Mouse (Mus musculus) stomach, postnatal 0 days (tissue): Measurements from ENCODE around the gene Nfib. TPM values are rescaled to one million over a fixed set of nuclear protein-coding genes. Genes with fewer than 3 reads are reported as not detected.

Experiments
- ATAC-seq: fragments of 200-750 bp; cut with Nextera tagmentation; 2 replicates; pipeline ENCODE4 v1.8.0; 2017; ENCODE audit not compliant: low FRiP score, low TSS enrichment
- DNase-seq: peaks from one replicate; pipeline ENCODE4 v3.0.0-alpha.2; 2016; ENCODE audit warnings: low spot score
- H3K27ac ChIP-seq: fragments of 300-500 bp; sonication (generic); replicated peaks from 2 replicates; pipeline ENCODE4 v1.5.1; 2014; ENCODE audit warnings: mild to moderate bottlenecking, control low read depth
- H3K27me3 ChIP-seq: fragments of 300-500 bp; sonication (generic); 2 replicates; pipeline ENCODE4 v1.6.1; 2014; ENCODE audit warnings: low read length; ENCODE audit not compliant: control insufficient read depth, insufficient read depth
- H3K36me3 ChIP-seq: fragments of 300-500 bp; sonication (generic); 2 replicates; pipeline ENCODE4 v1.6.1; 2014; ENCODE audit warnings: low read length, mixed read lengths; ENCODE audit not compliant: control insufficient read depth, insufficient read depth
- H3K4me1 ChIP-seq: fragments of 300-500 bp; sonication (generic); replicated peaks from 2 replicates; pipeline ENCODE4 v1.6.1; 2014; ENCODE audit warnings: antibody characterized with exemption; ENCODE audit not compliant: control insufficient read depth, insufficient read depth
- H3K4me2 ChIP-seq: fragments of 300-500 bp; sonication (generic); replicated peaks from 2 replicates; pipeline ENCODE4 v1.6.1; 2014; ENCODE audit warnings: low read depth, mild to moderate bottlenecking, control low read depth, moderate library complexity
- H3K4me3 ChIP-seq: fragments of 300-500 bp; sonication (generic); 2 replicates; pipeline ENCODE4 v1.5.1; 2014; ENCODE audit warnings: low read depth, low read length, control low read depth
- H3K9ac ChIP-seq: fragments of 300-500 bp; sonication (generic); 2 replicates; pipeline ENCODE4 v1.6.1; 2014; ENCODE audit warnings: mild to moderate bottlenecking, low read length, control low read depth, mixed read lengths
- H3K9me3 ChIP-seq: fragments of 300-500 bp; sonication (generic); 2 replicates; pipeline ENCODE4 v1.6.1; 2016; ENCODE audit warnings: low read length; ENCODE audit not compliant: control insufficient read depth
- CTCF ChIP-seq: IDR thresholded peaks from 2 replicates; pipeline ENCODE4 v1.5.1; 2016; ENCODE audit warnings: antibody characterized with exemption, low read depth, mild to moderate bottlenecking, moderate library complexity
- EP300 ChIP-seq: optimal IDR thresholded peaks from 2 replicates; pipeline ENCODE3; 2016; ENCODE audit warnings: antibody characterized with exemption
- WGBS: fragments of 180-500 bp; shearing (Covaris S2); extraction: QIAGEN DNeasy Blood & Tissue Kit; methylation state at CpG from one replicate; pipeline ENCODE4 v1.1.7; 2014; 5-methylcytosine and 5-hydroxymethylcytosine counted together
- polyA plus RNA-seq: library from polyadenylated mRNA; unstranded; fragments of >200 nt; fragmentation: Nextera tagmentation; extraction: Ambion mirVana; gene quantifications from 2 replicates; pipeline ENCODE4 v1.2.1, GENCODE M21; 2015

Nfib gene
- polyA plus RNA-seq, 1 experiment from 2014 or later: 19.9 TPM

GRCm38 (mm10) chr4:82532443-82533191, 172.9 kb downstream of the Nfib start:
- WGBS: 14% methylated on average over 11 of the region's 11 CpGs

DNA sequence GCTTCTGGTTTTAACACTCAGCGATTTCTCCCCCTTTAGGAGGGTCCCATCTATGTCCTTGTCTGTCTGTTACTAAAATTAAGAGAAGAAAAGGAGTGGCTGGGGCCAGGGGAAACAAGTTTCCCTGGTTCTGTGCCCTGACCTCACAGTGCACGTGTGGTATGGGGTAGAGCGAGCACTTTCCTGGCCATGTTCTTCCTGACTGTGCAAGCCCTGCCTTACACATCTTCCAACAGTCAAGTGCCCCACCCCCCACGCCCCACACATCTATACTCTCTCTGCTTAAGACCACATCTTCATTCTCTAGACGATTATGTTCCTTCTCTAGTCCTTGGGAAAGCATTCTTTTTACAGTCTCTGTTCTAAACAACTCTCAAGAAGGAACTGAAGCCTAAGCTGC, 173.6 kb downstream of the Nfib start:
- Histone ChIP-seq H3K9ac (no peak overlapping the region), H3K27me3 (peaks cover 3% of the 10 kb centered on the region; the same call in 1 of the 2 replicates), H3K27ac (peak overlapping the region; percentile 81), H3K4me3 (no peak overlapping the region), H3K36me3 (no peaks in the 10 kb centered on the region), H3K4me2 (no peak overlapping the region), H3K4me1 (peaks cover 2% of the 10 kb centered on the region; the same call in 1 of the 2 replicates), H3K9me3 (no peaks in the 10 kb centered on the region)
- WGBS: 33% methylated on average over 5 of the region's 5 CpGs
- no peak for TF ChIP-seq CTCF
- TF ChIP-seq EP300: no peak
- ATAC-seq: 0 out of 2 replicates have a peak, but pooled peaks have one; percentile 42
- no peak for DNase-seq

More at GRCm38 (mm10) chr4:82532443-82533191, 172.9 kb downstream of the Nfib start:
- Histone ChIP-seq H3K27me3 (peaks cover 3% of the 10 kb centered on the region; the same call in 1 of the 2 replicates), H3K27ac (peak overlapping the region; percentile 81), H3K4me1 (peaks cover 2% of the 10 kb centered on the region; the same call in 1 of the 2 replicates), H3K9ac (no peak overlapping the region), H3K4me2 (peak overlapping the region; percentile 23), H3K36me3 (no peaks in the 10 kb centered on the region), H3K4me3 (no peak overlapping the region), H3K9me3 (no peaks in the 10 kb centered on the region)
- ATAC-seq: peak; percentile 16; the same call in 1 of the 2 replicates
- no peak for TF ChIP-seq EP300
- no peak for TF ChIP-seq CTCF
- no peak for DNase-seq

DNA sequence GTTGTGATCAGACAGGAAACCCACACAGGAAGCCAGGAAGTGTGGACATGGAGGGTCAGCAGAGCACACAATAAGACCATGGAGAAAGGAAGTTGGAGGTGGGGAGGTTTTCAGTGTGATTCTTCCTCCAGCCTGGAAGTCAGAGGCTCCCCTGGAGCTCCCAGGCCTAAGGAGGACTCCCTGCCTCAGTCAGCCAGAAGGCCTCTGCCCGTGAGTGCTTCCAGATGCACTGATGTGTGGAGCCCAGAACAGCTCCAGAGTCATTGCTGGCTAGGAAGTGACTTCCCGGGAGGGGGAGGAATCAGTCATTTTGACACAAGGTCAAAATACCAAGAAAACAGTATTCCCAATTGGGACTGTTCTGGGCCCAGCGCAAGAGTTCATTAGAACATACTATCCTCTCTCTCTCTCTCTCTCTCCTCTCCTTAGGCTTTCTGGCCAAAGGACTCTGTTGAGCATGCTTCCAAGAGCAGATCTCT, 174.6 kb downstream of the Nfib start:
- no peak for DNase-seq
- Histone ChIP-seq H3K36me3 (no peaks in the 10 kb centered on the region), H3K9me3 (no peaks in the 10 kb centered on the region), H3K4me2 (no peak overlapping the region), H3K27ac (peak overlapping the region; percentile 5; the same call in 1 of the 2 replicates), H3K27me3 (no peaks in the 10 kb centered on the region), H3K4me3 (no peak overlapping the region), H3K9ac (no peak overlapping the region), H3K4me1 (peaks cover 2% of the 10 kb centered on the region; the same call in 1 of the 2 replicates)
- ATAC-seq: peak; percentile 68; the same call in 1 of the 2 replicates
- WGBS: 56% methylated on average over 3 of the region's 3 CpGs
- no peak for TF ChIP-seq EP300
- no peak for TF ChIP-seq CTCF

- no peaks in the 10 kb centered on the region for H3K36me3 ChIP-seq
- H3K4me1 ChIP-seq: peaks cover 2% of the 10 kb centered on the region; the same call in 1 of the 2 replicates
- H3K4me2 ChIP-seq: no peak overlapping the region
- no peaks in the 10 kb centered on the region for H3K9me3 ChIP-seq
- H3K4me3 ChIP-seq: no peak overlapping the region
- 69% methylated on average over 2 of the region's 2 CpGs for WGBS
- ATAC-seq (no peak), DNase-seq (no peak)
- no peaks in the 10 kb centered on the region for H3K27me3 ChIP-seq
- no peak overlapping the region for H3K9ac ChIP-seq
- TF ChIP-seq EP300 (no peak), CTCF (no peak)
- no peak overlapping the region for H3K27ac ChIP-seq
Measured at GRCm38 (mm10) chr4:82528978-82529377, 176.6 kb downstream of the Nfib start.

GRCm38 (mm10) chr4:82519935-82520334, 185.6 kb downstream of the Nfib start:
- TF ChIP-seq CTCF: no peak
- TF ChIP-seq EP300: no peak
- Histone ChIP-seq H3K4me1 (no peaks in the 10 kb centered on the region), H3K4me2 (no peak overlapping the region), H3K27me3 (no peaks in the 10 kb centered on the region), H3K27ac (no peak overlapping the region), H3K9me3 (no peaks in the 10 kb centered on the region), H3K36me3 (no peaks in the 10 kb centered on the region), H3K9ac (no peak overlapping the region), H3K4me3 (no peak overlapping the region)
- ATAC-seq (no peak), DNase-seq (no peak)
- 92% methylated on average over 4 of the region's 4 CpGs for WGBS

- Histone ChIP-seq H3K9ac (no peak overlapping the region), H3K36me3 (no peaks in the 10 kb centered on the region), H3K27me3 (no peaks in the 10 kb centered on the region), H3K27ac (no peak overlapping the region), H3K4me2 (no peak overlapping the region), H3K4me3 (no peak overlapping the region), H3K4me1 (no peaks in the 10 kb centered on the region), H3K9me3 (no peaks in the 10 kb centered on the region)
- DNase-seq (no peak), ATAC-seq (no peak)
- TF ChIP-seq EP300 (no peak), CTCF (no peak)
- 95% methylated on average over 1 of the region's 1 CpGs for WGBS
Measured at GRCm38 (mm10) chr4:82518132-82518531, 187.4 kb downstream of the Nfib start.
